Mouse (Mus musculus): ENCODE results near the gene Otub2. TPM values are rescaled to one million over a fixed set of nuclear protein-coding genes. Genes with fewer than 3 reads are reported as not detected.
A peak's percentile ranks its signal among the peaks of the same experiment; 100 is the strongest.

The Otub2 gene
- total RNA-seq (2021): 1 to 10 TPM; 2.8 to 3.7 TPM
- long read RNA-seq, experiment 1, partial matches to known transcripts: 0 of 6 reads
- long read RNA-seq, experiment 1, other reads (novel, unspliced or antisense): 3 of 6 reads
- long read RNA-seq, experiment 2, partial matches to known transcripts: 0 of 3 reads
- long read RNA-seq, experiment 2, other reads (novel, unspliced or antisense): 0 of 3 reads

DNA sequence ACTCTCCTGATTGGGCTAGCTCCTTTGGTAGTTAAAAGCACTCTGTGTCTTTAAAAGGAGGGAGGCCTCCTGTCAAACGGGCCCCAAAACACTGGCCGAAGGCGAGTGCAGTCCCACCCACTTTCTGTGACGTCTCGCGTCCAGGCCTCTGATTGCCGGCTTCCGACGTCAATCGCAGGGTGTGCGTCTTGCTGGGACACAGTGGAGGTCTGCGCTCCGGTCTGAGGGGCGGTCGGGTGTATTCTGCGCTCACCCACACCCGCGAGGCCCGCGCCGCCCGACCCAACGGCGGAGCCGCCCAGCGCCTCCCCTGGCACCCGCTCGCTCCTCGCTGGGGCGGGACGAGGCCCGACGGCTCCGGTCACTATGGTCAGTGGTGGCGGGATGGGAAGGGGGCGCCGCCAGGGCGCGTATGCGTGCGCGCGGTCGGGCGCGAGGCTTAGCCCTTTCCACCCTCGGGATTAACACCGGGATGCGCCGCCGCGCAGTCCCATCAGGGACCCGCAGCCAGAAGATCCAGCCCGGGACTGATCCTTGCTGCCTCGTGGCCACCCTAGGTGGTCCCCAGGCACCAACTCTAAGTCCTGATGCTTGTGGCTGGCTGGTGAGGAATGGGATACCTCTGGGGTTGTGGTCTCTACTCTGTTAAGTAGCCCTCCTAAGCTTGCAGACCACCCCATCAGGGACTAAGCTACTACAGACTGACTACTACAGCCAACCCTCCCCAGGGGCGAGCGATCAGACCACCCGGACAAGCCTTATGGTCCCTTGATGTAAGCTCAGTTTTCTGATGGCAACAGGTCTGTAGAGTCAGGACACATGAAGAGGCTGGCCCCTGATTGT is at the start of gene Otub2:
TSS of gene Otub2 (plus strand) at position 178 of the 843 bp plus-strand sequence.
- DNase-seq: peak; percentile 97

GRCm38 (mm10) chr12:103341212-103341611 is 47.3 kb upstream of the Otub2 start:
- DNase-seq: no peak

- DNase-seq: peak in 1 of 2 experiments; percentile 33
Measured at GRCm38 (mm10) chr12:103343456-103343855, 45.0 kb upstream of the Otub2 start.

DNA sequence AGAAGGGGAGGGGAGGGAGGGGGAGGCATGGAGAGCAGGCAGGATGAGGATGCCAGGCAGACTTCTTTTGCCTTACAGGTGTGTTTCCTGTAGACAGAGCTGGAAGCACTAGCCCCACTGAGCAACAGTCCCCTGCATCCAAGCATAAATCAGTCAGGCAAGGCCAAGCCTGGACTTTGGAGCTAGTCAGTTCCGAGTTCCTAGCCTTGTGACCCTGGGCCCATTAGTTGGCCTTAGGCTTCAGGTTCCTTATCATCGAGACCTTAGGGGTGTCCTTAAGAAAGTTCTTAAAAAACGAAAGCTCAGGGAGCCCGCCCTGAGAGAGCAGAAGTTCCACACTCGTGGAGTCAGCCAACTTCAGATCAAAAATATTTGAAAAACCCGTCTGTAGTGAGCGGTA is 43.5 kb upstream of the Otub2 start:
- DNase-seq: peak in 1 of 2 experiments; percentile 36

DNA sequence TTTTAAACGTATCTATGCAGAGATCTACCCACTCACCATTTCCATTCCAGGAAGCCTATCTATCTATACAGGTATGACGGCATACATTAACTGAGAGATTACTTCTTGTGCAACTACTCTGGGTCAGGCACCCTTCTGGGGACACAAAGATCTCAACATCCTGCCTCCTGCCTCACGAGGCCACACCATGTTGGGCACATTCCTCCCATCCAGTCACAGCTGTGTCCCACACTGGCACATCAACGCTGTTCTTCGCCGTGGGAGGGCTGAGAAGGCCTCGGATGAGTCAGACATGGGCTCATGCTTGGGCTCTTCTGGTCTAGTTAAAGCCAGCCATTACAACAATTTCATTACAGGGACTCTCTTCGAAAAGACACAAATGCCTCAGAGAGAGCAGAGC is 41.5 kb upstream of the Otub2 start:
- peak in 1 of 2 experiments; percentile 52 for DNase-seq

DNA sequence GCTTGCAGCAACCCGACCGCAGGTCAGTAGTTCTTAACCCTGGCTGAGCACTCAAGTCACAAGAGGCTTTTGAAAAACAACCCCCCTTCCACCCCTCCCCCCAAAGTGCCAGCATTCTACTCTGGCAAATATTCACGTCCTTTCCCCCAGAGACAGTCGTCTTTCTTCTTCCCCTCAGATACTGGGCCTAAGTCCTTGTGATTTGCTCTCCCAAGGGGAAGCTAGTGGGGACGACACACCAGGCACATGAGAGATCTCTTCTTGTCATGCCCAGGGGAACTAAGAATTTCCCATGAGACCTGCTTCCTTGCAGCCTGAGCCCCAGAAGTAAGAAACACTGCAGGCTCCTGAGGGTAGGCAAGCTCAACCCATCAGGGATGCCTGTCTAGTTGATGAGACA is 41.1 kb upstream of the Otub2 start:
- DNase-seq: no peak

- peak; percentile 84 for DNase-seq
Measured at GRCm38 (mm10) chr12:103348506-103348905, 40.0 kb upstream of the Otub2 start.

- DNase-seq: no peak
Measured at GRCm38 (mm10) chr12:103352735-103353134, 35.7 kb upstream of the Otub2 start.

- DNase-seq: peak; percentile 82 to 87
Measured at GRCm38 (mm10) chr12:103353538-103353937, 34.9 kb upstream of the Otub2 start.

- DNase-seq: no peak
Measured at GRCm38 (mm10) chr12:103355746-103356414, 32.6 kb upstream of the Otub2 start, which contains the start of gene Asb2. Asb2 (minus strand) TSS chr12:103356001.

- DNase-seq: no peak
Measured at GRCm38 (mm10) chr12:103356415-103356748, 32.1 kb upstream of the Otub2 start.

DNA sequence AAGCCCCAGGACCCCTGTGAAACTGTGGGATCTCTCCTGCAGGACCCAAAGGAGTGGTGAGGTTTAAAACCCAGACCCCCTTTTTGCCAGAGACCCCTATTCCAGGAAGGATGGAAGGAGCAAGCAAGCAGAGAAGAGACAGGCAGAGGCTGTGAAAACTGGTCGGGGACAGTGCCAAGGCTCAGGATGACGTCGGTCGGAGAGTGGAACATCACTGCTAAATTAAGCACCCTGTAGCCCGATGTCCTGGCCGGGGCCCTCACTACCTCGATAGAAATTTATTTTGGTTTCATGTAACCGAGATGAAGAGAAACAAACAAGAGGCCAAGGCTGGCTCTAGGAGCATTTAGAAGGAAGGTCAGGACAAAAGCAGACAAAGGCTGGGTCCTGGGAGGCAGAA is 30.3 kb upstream of the Otub2 start:
- peak in 1 of 2 experiments; percentile 42 for DNase-seq

DNA sequence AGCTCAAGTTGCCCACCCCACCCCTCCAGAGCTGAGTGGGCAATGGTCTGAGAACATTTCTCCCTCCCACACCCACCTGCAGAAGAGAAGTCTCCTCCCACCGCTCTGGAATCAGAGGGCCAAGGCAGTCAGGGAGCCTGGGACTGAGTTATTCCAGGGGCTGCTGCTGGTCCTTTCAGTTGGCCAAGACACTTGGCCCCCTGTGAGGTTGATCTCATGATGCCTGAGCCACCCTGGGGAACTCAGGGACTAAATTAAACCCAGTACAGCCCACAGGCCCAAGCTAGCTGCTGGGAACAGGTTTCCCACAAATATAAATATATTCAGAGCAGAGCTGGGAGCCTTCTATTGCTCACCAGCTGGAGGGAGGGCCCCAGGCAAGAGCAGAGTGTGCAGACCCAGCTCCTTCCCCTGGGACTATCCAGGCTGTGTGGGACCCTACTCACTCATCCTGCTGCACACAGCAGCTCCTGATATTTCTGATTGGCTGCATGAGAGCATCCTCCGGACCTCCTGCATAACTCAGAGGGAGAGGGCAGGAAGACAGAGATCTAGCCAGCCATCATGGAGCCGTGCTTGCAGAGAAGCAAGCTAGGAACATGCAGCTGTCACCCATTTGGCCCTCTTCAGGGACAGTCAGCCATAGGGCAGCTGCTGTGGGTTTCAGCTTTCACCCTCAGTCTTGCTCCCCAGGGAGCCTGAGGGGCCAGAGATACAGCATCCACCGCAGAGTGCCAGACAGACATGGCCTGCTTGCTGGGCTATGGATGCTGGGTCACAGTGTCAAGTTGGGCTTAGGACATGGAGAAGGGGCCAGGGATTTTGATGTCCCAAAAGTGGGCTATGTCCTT is 29.3 kb upstream of the Otub2 start:
- DNase-seq: no peak

DNA sequence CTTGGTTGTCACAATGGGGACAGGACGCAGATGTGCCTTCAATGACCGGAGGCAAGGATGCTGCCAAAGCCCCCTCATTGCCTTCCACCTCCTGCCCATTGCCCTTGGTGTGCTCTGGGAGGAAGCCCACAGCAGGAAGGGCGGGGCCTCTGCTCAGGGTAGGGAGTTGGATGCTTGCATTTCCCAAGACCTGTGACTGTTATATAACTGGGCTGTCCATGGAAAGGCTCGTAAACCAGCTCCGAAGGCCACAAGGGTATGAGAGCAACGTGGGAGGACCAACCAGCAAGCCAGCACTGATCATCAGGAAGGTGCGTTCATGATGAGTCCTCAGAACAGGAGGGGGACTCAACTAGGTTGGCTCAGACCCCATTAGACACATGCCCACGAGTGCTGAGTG is 27.7 kb upstream of the Otub2 start:
- no peak for DNase-seq

- DNase-seq: no peak
Measured at GRCm38 (mm10) chr12:103361539-103362307, 26.8 kb upstream of the Otub2 start.

- no peak for DNase-seq
Measured at GRCm38 (mm10) chr12:103362336-103362735, 26.1 kb upstream of the Otub2 start.

DNA sequence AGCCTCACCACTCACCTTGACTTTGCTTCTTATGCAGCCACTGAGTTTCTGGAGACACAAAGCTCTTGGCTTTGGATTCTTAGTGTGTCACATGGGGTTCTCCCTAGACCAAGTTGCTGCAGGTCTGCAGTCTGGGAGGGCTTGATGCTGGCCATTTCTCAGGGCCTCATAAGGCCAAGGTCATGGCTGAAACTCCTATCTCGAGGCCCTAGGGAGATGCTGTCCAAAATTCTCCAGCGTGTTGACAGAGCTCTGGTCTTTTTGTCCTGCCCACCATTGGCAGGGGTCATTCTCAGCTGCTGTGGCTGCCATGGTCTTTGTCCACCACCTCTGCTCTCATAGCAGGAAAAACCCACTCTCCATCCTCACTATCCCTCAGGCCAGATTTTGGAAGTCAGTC is 21.3 kb upstream of the Otub2 start:
- DNase-seq: no peak

DNA sequence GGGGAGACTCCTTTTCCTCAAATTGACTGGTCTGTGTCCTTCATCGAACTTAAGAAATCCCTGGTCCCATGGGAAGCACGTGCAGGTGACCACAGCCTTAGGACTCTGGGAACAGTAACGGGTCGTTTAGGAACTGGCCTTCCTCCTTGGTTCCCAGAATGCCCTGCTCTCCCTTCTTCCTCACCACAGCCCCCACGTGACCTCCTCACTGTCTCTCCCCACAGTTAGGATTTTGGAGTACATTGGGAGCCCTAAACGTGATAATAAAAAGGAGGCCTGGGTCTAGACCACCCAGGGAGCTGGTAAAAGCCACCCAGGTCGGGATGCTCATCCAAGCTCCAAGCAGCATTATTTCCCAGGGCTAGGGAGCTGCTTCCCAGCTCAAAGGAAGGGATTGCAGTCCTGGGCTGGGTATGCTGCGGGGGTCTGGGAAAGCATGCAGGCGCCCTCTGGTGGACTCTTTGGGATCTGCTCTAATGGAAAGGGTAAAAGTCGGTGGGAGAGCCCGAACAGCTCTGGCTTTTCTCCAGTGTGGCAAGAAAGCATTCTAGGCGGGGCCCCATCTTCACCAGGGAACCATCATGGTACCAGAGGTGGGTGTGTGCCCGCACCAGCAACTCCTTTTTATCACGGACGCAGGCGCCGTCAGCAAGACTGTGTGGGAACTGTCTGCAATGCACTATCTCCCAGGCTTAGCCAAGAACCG is 20.7 kb upstream of the Otub2 start:
- DNase-seq: peak; percentile 67 to 79

DNA sequence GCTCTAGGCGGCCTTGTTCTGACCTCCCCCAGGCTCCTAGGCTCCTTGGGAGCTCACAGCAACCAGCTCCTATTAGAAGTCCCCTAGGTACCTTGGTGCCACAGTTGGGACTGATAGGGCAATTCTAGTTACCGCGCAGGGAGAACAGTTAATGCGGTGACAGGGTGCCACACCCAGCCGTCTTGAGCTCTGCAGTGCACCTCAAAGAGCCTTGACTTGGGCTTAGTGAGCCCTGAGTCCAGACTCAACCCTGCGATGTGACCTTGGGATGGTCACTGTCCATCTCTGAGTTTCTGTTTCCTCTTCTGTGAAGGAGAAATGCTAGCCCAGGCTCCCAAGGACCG is 20.2 kb upstream of the Otub2 start:
- no peak for DNase-seq

DNA sequence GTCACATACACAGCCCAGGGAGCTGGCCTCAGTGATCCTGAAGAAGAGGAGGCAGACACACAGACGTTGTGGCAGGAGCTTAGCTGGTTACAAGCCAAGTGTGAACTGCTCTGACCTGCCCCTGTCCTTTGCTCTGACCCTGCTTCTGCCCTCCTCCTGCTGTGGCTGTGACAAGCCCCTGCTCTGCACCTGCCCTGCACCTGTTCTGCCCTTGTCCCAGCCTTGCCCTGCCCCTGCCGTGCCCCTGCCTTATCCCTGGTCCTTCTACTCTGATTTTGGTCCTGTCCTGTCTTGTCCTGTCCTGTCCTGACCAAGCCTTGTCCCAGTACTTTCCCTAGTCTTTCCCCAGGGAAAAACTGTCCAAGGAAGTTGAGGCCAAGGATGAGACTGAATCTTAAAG is 19.7 kb upstream of the Otub2 start:
- no peak for DNase-seq

- no peak for DNase-seq
Measured at GRCm38 (mm10) chr12:103370861-103371260, 17.6 kb upstream of the Otub2 start.
